Mouse (Mus musculus): Measurements from ENCODE around the gene Pusl1.

DNA sequence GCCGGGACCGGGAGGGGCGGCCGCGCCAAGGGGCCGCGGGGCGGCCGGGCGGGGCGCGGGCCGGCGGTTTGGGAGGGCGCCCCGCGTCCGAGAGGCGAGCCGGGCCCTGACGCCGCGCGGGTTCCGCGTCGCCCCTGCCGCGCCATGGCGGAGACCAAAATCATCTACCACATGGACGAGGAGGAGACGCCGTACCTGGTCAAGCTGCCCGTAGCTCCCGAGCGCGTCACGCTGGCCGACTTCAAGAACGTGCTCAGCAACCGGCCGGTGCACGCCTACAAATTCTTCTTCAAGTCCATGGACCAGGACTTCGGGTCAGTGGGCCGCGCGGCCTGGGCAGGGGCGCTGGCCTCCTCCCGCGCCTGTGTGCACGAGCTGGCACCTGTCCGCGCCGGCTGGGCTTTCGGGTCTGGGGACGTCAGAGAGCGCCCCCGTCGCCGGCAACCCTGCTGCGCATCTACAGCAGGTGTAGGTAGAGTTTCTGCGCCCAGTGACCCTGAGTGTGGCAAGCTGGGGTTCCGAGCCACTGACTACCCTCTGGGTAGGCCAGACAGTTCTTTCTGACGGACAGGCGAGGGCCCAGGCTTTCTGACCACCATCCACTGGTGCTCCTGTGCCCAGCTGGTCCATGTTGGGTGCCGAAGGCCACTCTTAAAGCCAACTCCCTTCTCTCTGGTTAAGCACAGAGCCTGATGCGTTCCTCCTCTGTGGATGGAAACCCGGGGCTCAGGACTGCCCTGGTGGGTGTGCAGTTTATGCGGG lies 43.8 kb downstream of the Pusl1 start:
- TF ChIP-seq POLR2A (IDR thresholded peaks at IDR 0.05; ENCODE audit: insufficient read depth, low read depth, low read length) (no peak), CTCF (IDR thresholded peaks at IDR 0.05) (no peak), EP300 (IDR thresholded peaks at IDR 0.05; ENCODE audit: insufficient read depth, low read depth, low read length) (no peak)
